Mouse (Mus musculus) testis, adult 2 months (tissue): ENCODE data around the gene Ston2. TPM values are rescaled to one million over a fixed set of nuclear protein-coding genes. Genes with fewer than 3 reads are reported as not detected.

ENCODE experiments used
- H3K27ac ChIP-seq: fragments of 200-500 bp; 2 replicates; pipeline ENCODE4 v1.5.1; 2012; ENCODE audit warnings: low read depth, low read length; ENCODE audit not compliant: control insufficient read depth, insufficient read depth
- H3K27me3 ChIP-seq: fragments of 200-500 bp; 2 replicates; pipeline ENCODE4 v1.6.1; 2012; ENCODE audit warnings: mild to moderate bottlenecking, low read length, moderate library complexity; ENCODE audit not compliant: control insufficient read depth, insufficient read depth
- H3K36me3 ChIP-seq: fragments of 200-500 bp; 2 replicates; pipeline ENCODE4 v1.6.1; 2012; ENCODE audit warnings: mild to moderate bottlenecking, low read length; ENCODE audit not compliant: control insufficient read depth, insufficient read depth
- H3K4me1 ChIP-seq: fragments of 200-500 bp; 2 replicates; pipeline ENCODE4 v1.6.1; 2012; ENCODE audit warnings: low read length; ENCODE audit not compliant: control insufficient read depth, insufficient read depth
- H3K4me3 ChIP-seq: fragments of 200-500 bp; 2 replicates; pipeline ENCODE4 v1.5.1; 2012; ENCODE audit warnings: low read depth, mild to moderate bottlenecking, low read length, moderate library complexity, mixed read lengths; ENCODE audit not compliant: control insufficient read depth
- CTCF ChIP-seq: fragments of 200-500 bp; IDR thresholded peaks from 2 replicates; pipeline ENCODE4 v1.5.1; 2012; ENCODE audit warnings: low read depth, mild to moderate bottlenecking, inconsistent platforms, low read length, moderate library complexity; ENCODE audit not compliant: control insufficient read depth, insufficient read depth, insufficient replicate concordance
- POLR2A ChIP-seq: fragments of 200-500 bp; IDR thresholded peaks from 2 replicates; pipeline ENCODE4 v1.6.1; 2012; ENCODE audit warnings: low read depth, mild to moderate bottlenecking, inconsistent platforms, low read length, moderate library complexity; ENCODE audit not compliant: control insufficient read depth
- polyA plus RNA-seq: library from polyadenylated mRNA; depleted of rRNA; stranded (reverse); fragments of >200 nt; gene quantifications from 2 replicates; pipeline ENCODE4 v1.2.3, GENCODE M21; 2012

Ston2 gene
- polyA plus RNA-seq, 1 experiment, result 19.7 TPM

DNA sequence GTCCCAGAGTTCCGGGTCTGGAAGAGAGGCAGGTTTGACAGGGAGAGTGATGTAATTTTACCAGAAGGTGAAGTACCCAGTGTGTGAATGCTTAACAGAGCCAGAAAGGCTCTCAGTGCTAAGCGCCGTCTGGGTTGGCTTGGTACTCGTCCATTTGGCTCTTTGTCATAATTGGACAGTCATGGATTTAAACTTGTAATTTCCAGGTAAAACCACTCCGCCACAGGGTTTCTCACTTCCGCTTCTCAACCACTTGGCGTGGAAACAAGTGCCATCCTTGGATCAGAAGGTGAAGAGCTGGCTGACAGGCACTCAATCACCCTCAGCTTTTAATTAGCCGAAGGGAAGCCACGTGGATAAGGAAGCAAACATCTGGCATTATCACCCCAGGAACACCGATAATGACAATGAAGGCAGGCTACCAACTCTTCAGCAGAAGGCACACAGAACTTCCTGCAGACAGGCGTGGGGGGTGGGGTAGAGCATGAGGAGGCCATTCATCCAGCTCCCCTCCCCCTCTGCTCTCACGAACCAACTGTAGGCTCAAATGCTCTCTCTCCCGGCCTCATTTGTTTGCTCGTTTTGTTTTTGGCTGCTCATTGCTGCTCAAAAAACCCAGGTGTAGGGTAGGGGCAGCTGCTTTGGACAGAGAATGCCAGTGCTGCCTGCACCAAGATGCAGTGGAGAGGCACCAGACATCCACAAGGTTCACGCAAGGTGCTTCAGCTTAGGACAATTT, 103.9 kb downstream of the Ston2 start:
- no peak overlapping the region for H3K4me3 ChIP-seq
- H3K36me3 ChIP-seq, result no peaks in the 10 kb centered on the region
- TF ChIP-seq POLR2A, result no peak
- no peak for TF ChIP-seq CTCF
- no peaks in the 10 kb centered on the region for H3K27me3 ChIP-seq
- peaks cover 5% of the 10 kb centered on the region for H3K4me1 ChIP-seq
- H3K27ac ChIP-seq, result no peak overlapping the region

DNA sequence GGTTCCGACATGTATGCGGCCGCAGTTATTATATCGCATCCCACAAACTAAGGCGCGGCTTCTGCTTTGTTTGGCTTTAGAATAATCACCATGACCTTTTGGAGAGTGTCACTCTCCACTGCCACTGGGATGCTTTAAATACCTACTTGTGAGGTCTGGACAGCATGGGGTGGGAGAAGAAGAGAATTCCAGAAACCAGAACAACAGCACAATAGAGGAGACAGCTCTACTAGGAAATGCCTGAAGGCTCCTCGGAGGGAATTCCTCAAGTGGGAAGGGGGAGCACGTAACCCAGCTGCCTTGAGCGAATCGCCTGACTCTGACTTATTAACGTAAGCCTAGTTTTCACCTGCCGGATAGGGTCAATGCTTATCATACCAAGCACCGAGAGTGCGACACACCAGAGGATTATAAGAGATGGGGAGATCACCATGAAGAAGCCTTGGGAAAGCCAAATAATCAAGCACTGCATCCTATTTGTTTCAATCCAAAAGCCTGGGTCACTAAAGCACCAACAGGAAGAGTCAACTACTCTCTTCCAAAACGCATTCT, 104.6 kb downstream of the Ston2 start:
- no peak overlapping the region for H3K27ac ChIP-seq
- H3K4me3 ChIP-seq, result no peak overlapping the region
- H3K4me1 ChIP-seq, result peaks cover 5% of the 10 kb centered on the region
- H3K36me3 ChIP-seq, result no peaks in the 10 kb centered on the region
- H3K27me3 ChIP-seq, result no peaks in the 10 kb centered on the region
- TF ChIP-seq POLR2A (no peak), CTCF (no peak)

DNA sequence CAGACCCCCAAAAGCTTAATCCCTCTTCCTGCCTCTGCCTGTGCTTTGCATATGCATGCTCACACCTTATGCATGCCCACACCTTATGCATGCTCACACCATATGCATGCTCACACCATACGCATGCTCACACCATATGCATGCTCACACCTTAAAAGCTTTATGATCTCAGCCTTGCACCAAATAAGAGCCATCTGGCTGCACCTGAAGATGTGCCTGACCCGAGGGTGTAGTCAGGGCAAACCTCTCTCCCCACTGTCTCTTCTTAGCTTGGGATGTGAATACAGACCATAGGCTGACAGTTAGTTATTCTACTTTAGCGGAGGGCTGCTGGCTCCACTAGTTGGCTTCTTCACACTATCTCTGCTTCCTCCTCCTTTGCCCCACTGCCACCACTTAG, 105.1 kb downstream of the Ston2 start:
- Histone ChIP-seq H3K4me1 (peaks cover 5% of the 10 kb centered on the region), H3K36me3 (no peaks in the 10 kb centered on the region), H3K27me3 (no peaks in the 10 kb centered on the region), H3K4me3 (no peak overlapping the region), H3K27ac (no peak overlapping the region)
- TF ChIP-seq CTCF (no peak), POLR2A (no peak)

DNA sequence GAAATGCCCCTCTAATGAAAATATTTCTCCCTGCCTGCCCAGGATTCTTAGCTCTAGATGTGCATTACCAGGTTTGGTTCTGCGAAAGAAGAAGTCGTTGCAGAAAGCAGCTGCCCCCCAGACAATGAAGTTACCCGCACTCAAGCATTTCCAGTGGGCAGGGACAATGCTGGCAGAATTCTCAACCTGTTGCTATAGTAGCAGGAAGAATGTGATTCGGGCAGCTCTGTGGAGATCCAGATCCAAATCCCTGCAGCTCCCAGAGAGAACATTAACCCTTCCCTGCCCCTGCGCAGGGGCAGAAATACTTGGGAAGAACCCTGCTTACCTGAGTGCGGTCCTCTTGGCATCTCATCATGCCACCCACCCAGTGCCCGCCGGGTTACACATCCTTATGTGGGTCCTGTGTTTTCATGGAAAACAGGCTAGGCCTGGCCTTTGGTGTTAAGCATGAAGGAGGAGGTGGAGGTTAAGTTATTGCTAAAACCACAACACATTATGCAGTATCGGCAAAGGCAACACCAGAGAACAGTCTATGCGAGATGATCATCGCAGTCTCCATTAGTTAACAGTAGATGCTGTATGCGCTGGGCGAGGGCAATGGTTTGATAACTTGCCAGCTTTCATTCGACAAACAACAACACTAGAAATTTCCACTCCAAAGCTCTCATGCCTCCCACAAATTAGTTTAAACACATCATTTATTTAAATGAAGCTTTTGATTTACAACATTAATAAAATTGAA, 108.7 kb downstream of the Ston2 start:
- H3K4me1 ChIP-seq, result peaks cover 3% of the 10 kb centered on the region
- no peak overlapping the region for H3K27ac ChIP-seq
- TF ChIP-seq CTCF (no peak), POLR2A (no peak)
- no peak overlapping the region for H3K4me3 ChIP-seq
- H3K36me3 ChIP-seq, result no peaks in the 10 kb centered on the region
- H3K27me3 ChIP-seq, result no peaks in the 10 kb centered on the region

DNA sequence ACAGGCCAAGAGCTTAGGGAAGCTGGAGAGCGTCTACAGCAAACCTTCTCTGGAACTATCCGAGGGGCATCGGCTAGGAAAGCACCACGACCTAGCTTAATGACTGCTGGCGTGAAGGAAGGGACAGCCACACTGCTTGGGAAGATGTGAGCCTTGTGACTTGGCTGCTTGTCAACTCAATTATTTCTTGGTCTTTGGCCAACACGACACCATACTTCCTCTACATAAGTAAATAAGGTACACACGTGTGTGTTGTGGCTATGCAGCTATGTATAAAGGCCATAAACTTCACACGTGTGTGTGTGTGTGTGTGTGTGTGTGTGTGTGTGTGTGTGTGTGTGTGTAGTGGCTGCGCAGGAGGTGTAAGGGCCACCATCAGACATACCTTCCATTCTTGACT, 112.2 kb downstream of the Ston2 start:
- Histone ChIP-seq H3K27me3 (no peaks in the 10 kb centered on the region), H3K4me1 (no peaks in the 10 kb centered on the region), H3K36me3 (no peaks in the 10 kb centered on the region), H3K27ac (no peak overlapping the region), H3K4me3 (no peak overlapping the region)
- no peak for TF ChIP-seq CTCF
- TF ChIP-seq POLR2A, result no peak

DNA sequence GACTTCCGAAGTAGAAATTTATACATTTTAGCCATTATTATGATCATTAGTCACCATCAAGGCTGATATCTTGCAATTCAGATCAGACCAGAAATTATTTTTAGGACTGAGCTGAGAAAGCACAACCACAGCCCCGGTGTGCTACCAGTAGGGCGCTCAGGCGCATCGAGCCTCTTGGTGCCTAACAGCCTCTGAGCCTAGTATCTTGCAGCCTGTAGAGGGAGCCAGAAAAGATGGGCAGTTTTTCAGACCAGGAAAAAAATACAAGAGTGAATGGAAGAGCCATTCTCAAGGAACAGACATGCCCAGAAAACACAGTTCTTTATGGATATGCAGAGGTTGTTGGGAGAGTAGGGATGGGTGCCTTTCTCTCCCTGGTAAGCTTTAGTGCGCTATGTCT, 115.0 kb downstream of the Ston2 start:
- TF ChIP-seq CTCF, result no peak
- no peak for TF ChIP-seq POLR2A
- no peaks in the 10 kb centered on the region for H3K27me3 ChIP-seq
- H3K27ac ChIP-seq, result no peak overlapping the region
- no peaks in the 10 kb centered on the region for H3K4me1 ChIP-seq
- H3K4me3 ChIP-seq, result no peak overlapping the region
- H3K36me3 ChIP-seq, result no peaks in the 10 kb centered on the region

DNA sequence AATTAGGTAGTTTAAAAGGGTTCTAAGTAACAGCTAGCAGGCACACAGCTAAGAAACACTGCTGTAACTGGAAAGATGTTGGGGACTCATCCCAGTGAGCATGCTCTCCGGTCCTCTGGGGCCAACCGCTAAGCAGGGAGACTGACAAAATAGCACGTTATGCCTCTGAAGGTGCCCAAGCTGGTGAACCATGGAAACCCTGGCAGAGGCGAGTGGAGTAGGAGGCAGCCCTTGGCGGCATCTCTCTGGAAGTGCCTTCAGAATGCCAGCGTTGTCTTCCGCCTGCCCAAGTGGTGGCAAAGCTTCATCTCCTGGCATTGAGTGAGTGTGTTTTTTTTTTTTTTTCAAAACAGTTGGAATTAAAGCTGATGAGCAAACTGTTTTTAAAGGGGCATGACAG, 115.7 kb downstream of the Ston2 start:
- TF ChIP-seq CTCF, result no peak
- no peak for TF ChIP-seq POLR2A
- H3K4me3 ChIP-seq, result peak overlapping the region; percentile 40; the same call in 1 of the 2 replicates
- no peak overlapping the region for H3K27ac ChIP-seq
- H3K27me3 ChIP-seq, result no peaks in the 10 kb centered on the region
- no peaks in the 10 kb centered on the region for H3K36me3 ChIP-seq
- H3K4me1 ChIP-seq, result no peaks in the 10 kb centered on the region
